Mouse (Mus musculus) left cerebral cortex, adult 9 months (tissue): ENCODE data around the gene Gatb.

ENCODE experiments used
- DNase-seq, 2 experiments: peaks; one replicate each; pipeline ENCODE4 v3.0.0; 2022; ENCODE audit warnings: low spot score in 2 of 2

Gene Gatb

DNA sequence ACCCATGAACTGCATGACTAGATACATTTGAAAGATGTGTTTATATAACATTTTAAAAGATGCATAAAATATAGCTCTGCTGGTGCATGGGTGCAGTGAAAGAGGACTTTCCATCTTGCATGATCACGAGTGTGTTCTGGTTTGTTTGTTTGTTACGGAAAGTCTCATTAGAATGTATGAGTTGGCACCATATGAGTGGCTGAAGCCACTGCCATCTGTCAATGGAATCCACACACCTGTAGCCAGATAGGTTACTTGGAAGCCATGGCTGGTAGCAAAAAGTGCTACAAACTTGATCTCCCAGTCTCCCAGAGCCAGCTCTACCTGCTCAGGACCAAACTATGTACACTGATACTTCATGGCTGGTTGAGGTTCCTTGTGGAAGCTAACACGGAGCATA, 81.6 kb downstream of the Gatb start:
- DNase-seq: no peak

DNA sequence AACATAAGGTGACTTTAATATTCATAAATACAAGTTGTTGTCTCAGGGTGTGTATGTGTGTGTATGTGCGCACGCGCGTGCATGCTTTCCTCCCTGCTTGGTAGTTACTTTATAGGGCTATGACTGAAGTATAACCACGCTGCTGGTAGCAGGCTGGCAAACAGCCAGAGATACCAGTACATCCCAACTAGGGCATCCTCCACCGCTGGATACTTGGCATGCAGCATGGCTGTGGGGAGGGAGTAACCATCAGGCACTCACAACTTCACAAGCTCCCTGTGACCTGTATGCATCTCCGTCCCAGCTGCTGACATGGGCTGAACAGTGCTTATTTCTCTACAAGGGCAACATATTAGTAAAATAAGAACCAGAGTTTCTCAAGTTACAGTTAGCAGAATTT, 85.8 kb downstream of the Gatb start:
- DNase-seq: no peak

GRCm38 (mm10) chr3:85661926-85662813, 88.3 kb downstream of the Gatb start:
- peak; percentile 40 to 44 for DNase-seq

DNA sequence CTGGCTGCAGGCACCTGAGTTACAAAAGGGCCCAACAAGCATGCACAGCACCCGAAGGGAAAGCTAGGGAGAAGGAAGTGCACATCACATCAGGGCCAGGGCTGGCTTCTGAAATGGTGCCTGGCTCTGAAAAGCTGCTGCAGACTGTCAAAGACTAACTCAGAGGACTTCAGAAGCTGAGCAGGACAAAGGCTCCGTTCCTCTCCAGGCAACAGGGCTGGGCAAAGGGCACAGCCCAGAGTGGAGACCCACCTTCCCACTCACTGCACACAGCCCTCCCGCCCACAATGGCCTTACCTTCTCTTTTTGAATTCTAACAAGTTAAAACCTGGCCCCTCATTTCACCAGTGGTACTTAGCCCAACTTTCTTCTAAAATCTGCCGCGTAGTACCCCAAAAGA, 89.9 kb downstream of the Gatb start:
- no peak for DNase-seq

GRCm38 (mm10) chr3:85664591-85665171, 90.8 kb downstream of the Gatb start:
- peak; percentile 69 to 89 for DNase-seq

DNA sequence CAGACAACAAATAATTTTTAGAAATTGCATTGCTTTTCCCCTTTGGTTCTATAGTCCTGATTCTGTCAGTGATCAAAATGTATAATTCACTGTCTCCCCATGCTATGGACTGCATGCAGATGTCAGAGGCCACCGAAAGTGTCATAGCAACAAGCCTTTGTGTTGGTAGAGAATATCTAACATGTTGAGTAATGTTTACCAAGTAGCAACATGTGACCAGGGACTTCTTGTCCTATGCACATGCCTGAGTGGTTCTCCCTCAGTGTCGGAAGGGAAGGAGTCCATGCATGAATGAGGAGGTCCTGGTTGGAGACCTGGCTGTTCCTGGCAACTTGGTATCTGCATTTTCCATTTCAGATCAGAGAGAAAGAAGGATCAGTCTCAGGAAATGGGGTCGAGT, 92.2 kb downstream of the Gatb start:
- no peak for DNase-seq

DNA sequence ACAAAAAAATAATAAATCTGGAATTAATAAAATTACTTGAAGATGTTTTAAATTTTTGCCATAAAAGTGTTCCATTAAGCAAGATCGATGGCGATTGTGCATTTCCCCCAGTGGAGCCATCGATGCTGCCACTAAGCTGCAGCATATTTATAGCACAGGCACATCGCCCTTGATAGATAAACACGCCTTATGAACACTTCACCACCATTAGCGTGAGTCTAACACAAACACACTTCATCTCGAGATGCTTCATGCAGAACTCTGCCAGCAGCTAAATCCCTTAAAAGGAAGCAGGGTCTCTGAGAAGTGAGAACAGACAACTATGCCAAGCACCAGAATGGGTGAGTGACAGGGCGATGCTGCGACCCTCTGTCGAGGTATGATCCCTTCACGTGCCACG, 92.8 kb downstream of the Gatb start:
- DNase-seq: no peak

DNA sequence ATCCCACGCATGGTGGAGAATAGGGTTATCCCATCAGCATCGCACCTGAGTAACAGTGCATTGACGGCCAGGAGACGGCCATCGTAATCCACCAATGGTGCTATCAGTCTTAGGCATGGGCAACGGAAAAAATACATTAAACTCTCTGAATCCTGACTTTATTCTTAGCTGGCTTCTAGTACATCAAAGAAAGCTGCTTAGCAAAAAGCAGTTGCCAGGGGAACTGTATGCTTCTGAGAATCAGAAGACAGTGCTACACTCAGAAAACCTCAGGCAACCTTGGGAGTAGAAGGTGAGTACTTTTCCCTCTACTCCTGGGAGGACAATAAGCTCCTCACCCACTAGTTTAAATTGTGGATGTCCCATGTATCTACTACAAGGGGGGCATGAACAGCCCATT, 93.8 kb downstream of the Gatb start:
- DNase-seq: no peak

GRCm38 (mm10) chr3:85669844-85670243, 95.9 kb downstream of the Gatb start:
- no peak for DNase-seq

- no peak for DNase-seq
Observed at GRCm38 (mm10) chr3:85677133-85677532, 103.2 kb downstream of the Gatb start.

DNA sequence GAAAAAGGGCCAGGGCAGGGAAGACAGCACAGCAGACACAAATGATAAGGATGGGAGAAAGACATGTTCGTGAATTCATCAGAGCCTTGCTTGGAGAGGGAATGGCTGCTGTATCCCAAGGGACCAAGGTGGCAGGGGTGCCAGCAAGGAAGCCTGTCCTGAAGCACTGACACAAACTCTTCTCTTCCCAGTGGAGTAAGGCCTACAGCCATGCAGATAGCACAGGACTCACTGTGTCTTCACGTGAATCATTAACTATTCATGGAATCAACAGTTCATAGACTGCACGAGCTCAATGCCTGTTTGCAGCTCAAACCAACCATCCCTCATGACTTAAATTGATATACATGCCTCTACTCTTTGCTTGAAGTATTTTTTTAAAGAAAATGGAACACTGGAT, 104.0 kb downstream of the Gatb start:
- no peak for DNase-seq

DNA sequence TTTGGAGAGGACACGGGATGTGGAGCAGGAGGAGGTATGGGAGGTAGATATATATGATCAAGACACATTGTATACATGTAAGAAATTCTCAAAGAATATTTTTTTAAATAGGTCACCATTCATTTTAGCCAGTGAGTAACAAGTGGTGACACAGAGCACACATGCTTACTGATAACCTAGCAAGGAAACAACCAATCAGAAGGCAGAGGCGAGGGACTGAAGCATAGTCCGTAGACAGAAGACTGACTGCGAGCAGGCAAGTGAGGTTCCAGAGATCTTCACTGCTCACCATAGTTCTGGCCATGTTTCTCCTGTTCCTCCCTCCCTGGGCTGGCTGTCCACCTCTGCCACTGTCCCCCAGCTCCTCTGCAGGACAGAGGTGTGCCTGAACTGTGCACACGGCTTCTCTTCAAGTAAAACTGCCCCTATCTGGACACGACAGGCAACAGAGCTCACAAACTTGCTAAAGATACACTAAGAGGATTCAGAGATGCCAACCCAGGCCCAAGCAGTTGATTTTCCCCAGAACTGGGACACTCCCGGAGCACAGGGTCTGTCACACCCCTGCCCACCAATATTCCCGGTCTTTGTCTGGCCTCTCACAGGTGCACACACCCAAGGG, 105.5 kb downstream of the Gatb start:
- DNase-seq: no peak

DNA sequence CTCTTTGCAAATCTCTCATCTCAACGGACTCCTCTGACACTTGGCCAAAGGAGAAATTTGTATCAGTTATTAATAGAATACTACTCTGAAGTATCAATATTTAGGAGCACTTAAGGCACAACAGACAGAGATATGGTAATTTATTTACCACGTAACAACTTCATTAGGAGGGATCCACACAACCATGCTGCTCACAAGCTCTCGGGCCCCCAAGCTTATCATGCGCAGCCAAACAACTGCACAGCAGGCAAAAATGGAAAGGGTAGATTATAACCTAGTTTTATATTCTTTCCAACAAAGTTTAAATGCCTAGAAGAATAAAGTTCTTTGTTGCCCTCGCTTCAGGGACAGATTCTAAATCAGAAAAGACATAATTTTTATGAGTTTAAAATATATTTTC, 106.0 kb downstream of the Gatb start:
- DNase-seq: no peak

DNA sequence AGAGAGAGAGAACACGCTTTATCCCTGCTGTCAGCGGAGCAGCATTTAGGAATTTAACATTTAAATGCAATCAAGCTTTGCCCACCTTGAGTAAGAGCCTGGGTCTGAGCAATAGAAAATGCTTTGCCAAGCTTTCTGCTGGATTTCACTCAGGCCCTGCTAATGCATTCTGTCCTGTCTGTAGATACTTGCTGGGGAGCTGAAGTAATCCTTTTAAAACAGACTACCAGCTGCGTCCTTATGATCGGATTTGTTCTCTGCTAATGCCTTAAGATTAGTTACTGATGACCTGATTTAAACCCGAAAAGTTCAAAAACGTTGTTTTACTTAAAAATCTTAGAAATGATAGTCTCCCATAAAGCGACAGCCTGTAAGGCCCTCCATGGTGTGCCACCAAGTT, 107.2 kb downstream of the Gatb start:
- no peak for DNase-seq

DNA sequence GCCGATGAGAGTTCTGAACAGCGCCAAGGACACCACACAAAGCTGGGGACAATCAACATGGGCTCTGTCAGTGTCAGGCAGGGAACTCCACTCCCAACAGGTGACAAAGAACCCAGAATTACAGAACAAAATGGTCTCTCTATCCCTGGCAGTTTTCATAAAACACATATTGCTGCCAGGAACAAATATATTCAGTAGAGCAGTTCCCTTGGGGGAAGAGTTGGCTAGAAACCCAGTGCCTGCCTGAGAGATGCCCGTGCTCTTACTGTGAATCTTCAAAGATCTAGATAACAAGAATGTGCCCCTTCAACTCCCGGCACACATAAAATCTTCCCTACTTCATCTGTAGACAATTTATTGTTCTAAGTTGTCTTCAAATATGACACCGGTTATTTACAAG, 109.7 kb downstream of the Gatb start:
- no peak for DNase-seq

DNA sequence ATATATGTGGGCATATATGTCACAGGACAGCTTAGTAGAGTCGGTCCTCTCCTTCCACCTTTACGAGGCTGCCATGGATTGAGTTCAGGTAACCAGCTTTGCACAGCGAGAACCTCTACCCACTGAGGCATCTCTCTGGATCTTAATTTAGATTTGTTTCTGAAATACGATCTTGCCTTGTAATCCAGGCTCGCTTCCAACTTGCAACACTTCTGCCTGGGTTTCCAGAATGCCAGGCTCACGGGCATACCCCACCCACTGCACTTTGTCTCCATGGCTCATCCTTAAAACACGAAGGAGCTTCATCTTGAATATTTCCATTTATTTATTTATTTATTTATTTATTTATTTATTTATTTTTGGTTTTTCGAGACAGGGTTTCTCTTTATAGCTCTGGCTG, 111.4 kb downstream of the Gatb start:
- no peak for DNase-seq

DNA sequence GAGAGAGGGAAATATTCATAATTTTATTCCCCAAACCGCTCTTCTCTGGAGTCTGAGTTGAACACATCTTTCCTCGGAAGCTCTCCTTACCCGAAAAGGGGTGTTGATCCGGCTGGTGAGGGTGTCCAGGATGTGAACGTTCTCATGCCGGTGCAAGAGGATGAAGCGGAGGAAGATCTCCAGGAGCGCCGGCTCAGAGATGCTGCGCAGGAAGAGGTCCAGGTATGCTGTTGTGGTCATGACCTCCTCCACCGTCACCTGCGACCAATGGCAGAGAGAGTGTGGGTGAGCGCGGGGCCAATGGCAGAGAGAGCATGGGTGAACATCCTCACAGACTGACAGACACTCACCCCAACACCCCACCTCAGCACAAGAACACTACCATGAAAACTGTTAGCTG, 114.4 kb downstream of the Gatb start:
- no peak for DNase-seq

DNA sequence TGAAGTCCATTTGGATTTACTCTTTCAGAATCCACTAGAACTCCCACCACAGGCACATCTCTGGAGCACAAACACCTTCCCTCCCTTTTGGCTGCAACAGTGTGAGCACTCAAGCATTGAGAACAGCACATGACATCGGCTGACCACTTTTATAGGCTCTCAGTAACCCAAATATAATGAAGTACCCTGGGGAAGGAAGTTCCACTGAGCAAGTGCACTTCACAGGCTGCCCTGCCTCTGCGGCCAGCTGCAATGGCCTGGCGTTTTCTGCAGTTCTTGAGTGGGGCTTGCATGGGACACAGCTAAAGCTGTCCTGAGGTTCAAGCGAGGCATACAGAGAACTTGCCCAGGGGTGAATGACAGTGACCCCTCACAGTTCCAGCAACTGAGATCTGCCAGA, 117.2 kb downstream of the Gatb start:
- DNase-seq: no peak

DNA sequence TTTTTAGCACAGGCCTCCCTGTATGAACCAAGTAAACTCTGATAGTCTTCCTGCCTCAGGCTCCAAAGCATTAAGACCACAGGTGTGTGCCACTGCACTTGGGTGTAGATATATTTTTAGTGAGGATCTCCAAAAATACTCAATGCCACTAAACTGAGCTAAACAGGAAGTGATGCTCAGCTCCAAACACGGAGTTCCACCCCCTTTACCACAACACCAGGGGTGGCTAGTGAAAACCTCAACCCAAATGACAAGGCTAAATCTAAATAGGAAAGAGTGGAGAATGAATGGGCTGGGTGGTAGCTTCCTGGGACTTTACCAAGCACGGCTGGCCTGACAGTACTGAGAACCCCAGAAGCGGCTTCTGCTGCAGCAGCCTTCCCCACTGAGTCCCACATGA, 119.1 kb downstream of the Gatb start:
- no peak for DNase-seq

DNA sequence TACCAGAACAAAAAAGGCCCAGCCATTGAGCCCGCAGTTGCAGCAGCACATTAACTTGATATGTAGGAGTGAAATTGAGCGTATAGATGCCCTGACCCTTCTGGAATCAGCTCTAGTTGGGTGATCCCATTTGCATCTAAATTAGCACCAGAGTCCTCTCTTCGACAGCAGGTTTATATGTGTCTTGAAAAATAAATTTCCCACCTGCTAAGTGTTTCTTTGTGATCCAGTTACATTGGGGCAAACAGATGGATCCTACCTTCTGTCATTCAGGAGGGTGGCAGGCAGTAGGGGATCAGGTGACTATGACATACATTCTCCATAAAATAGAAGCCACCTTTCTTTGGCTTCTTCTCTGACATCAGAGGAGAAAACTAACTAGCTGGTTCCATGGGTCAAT, 121.1 kb downstream of the Gatb start:
- DNase-seq: no peak

DNA sequence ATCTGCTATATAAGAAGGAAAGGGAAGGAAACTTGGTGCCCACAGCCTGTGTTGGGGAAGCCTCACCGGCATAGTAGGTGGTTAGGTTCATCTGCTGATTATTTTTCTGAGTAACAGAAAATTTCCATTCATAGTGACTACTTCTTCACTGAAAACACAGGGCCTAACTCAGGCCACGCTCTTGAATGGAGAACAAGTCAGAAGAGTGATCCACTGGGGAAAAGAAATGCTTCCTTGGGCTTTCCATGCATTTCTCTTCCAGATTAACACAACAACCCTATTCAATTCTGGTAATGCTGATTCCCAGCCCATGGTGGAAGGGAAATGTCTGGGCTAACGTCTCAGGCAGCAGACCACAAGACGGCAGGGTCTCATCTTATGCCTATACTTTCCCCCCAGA, 124.6 kb downstream of the Gatb start:
- DNase-seq: no peak

DNA sequence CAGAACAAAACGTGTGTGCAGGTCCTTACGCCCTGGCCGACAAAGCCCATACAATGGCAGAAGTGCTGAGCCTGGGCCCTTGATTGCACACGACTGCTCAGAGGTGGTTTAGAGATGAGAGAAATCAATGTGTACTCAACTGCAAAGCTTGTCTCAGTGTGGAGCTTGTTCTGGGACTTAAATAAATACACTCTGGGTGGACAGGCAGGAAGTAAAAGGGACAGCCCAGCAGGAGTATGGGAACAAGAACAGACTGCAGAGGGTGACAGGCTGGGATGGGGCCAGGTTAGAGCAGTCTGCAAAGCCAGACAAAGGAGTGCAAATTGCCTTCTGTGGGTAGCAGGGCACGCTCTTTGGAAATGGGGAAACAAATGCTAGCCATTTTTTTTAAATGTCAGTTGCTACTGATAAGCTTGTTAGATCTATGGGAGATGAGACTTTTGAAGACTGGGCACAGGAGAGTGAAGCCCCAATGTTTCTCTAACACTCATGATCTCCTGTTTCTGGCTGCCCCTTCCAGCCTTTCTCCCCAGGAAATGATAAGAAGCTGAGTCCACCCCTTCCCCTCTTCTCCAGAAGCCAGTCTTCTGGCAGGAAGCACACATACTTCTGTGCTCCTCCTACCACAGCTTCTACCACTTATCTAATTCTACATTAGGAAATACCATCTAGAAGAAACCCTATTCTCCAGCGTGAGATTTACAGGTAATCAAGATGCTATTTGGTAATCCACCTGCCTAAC, 129.4 kb downstream of the Gatb start:
- DNase-seq: no peak
